Mouse (Mus musculus) lung, adult 18-20 months (tissue): Measurements from ENCODE around the gene Tubgcp2.
A peak's percentile ranks its signal among the peaks of the same experiment; 100 is the strongest.

ENCODE experiments used
- DNase-seq, 2 experiments: peaks; one replicate each; pipeline ENCODE4 v3.0.0; 2022; ENCODE audit warnings: mixed read lengths in 2 of 2

Gene Tubgcp2

GRCm38 (mm10) chr7:140036281-140037170 is at the start of gene Tubgcp2, which contains the start of gene Zfp511:
Gene Tubgcp2 (minus strand): TSS chr7:140036669.
Gene Zfp511 (plus strand): TSS chr7:140036391.
- peak; percentile 97 for DNase-seq

- DNase-seq = no peak
Observed at GRCm38 (mm10) chr7:140082242-140082678, 45.8 kb upstream of the Tubgcp2 start, which contains the start of gene Caly. Gene Caly (minus strand): TSS chr7:140082548.

GRCm38 (mm10) chr7:140081408-140082241 is 45.2 kb upstream of the Tubgcp2 start:
- DNase-seq = no peak

- DNase-seq = peak; percentile 51 to 69
Observed at GRCm38 (mm10) chr7:140080503-140081156, 44.2 kb upstream of the Tubgcp2 start.

- peak; percentile 56 to 68 for DNase-seq
Observed at GRCm38 (mm10) chr7:140078711-140079110, 42.2 kb upstream of the Tubgcp2 start.

GRCm38 (mm10) chr7:140077698-140078097 is 41.2 kb upstream of the Tubgcp2 start:
- DNase-seq = no peak

- peak; percentile 21 to 28 for DNase-seq
Observed at GRCm38 (mm10) chr7:140070042-140070711, 33.7 kb upstream of the Tubgcp2 start.

GRCm38 (mm10) chr7:140067397-140067796 is 30.9 kb upstream of the Tubgcp2 start:
- DNase-seq = no peak

- DNase-seq = peak; percentile 52 to 60
Observed at GRCm38 (mm10) chr7:140063092-140063491, 26.6 kb upstream of the Tubgcp2 start.

GRCm38 (mm10) chr7:140062307-140062706 is 25.8 kb upstream of the Tubgcp2 start:
- DNase-seq = peak in 1 of 2 experiments; percentile 34

GRCm38 (mm10) chr7:140061832-140062130 is 25.3 kb upstream of the Tubgcp2 start:
- no peak for DNase-seq

GRCm38 (mm10) chr7:140060936-140061831 is 24.7 kb upstream of the Tubgcp2 start:
- DNase-seq = peak; percentile 43 to 61

GRCm38 (mm10) chr7:140059601-140060000 is 23.1 kb upstream of the Tubgcp2 start:
- DNase-seq = no peak

GRCm38 (mm10) chr7:140058528-140058927 is 22.1 kb upstream of the Tubgcp2 start:
- no peak for DNase-seq

GRCm38 (mm10) chr7:140057413-140058407 is 21.2 kb upstream of the Tubgcp2 start:
- no peak for DNase-seq

- DNase-seq = no peak
Observed at GRCm38 (mm10) chr7:140054124-140054523, 17.7 kb upstream of the Tubgcp2 start.

- DNase-seq = no peak
Observed at GRCm38 (mm10) chr7:140049115-140049689, 12.7 kb upstream of the Tubgcp2 start.

- DNase-seq = no peak
Observed at GRCm38 (mm10) chr7:140048361-140049114, 12.1 kb upstream of the Tubgcp2 start, which contains the start of gene Msx3. Gene Msx3 (minus strand): TSS chr7:140049089.
